Mouse (Mus musculus) T-helper 2 cell (primary cell): ENCODE data around the gene Banp.

ENCODE experiments used
- in situ Hi-C: fragments of 300-600 bp; cut with MboI, MseI; formaldehyde crosslinking; loops from one replicate; pipeline ENCODE4 v1.15.1; 2025; ENCODE audit warnings: high pct_unique_total_duplicates

Banp gene

DNA sequence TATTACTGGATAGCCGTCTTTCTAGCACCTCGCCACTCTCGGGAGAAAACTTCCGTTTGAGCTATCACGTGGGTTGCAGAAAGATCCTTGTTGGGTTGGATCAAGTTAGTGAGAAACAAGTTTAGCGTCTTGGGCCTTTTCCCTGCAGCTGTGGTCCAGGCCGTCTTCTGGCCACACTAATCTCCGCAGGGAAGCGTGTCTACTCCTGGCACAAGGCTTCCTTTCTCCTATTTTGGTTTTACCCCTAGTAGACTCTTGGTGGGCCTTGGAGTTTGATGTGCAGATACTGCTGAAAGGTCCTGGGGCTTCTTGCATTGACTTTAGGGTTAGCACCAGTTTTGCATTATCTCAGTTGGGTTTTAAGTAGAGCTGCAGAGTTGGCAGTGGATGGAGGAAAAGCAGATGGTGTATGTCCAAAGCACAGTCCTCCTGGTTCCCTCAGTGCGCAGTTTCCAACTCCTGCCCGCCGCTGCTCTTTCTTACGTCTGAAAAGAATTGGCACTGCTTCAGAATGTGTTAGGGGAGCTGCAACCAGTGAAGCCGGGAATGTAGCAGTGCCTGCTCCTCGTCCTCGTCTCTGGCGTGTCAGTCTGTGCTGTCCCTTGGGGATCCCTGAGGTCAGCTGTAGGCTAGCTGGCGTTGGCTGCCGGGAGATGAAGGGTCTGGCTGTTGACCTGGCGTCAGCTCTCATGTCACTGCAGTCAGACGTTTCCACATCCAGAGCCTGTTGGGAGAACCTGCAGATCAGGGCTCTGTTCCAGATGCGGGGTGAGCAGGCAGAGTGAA is 68.7 kb downstream of the Banp start:
- in situ Hi-C loops, result no loop called here

DNA sequence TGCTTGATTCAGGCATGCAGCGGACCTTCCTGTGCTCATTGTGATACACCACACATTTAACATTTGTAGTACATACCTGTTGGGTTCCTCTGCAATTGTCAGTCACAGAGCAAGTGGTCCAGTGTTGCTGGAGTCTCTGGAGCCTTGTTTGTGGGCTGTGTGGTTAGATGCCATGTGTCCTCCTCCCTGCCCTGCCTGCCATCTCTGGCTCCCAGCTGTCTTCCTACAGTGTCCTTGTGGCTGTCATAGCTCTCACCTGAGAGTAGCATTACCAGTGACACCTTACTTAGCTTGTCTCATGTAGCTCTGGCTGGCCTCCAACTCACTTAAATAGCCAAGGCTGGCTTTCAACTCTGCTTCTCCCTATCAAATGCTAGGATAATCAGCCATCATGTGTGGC is 69.6 kb downstream of the Banp start:
- in situ Hi-C loops, result no loop called here

DNA sequence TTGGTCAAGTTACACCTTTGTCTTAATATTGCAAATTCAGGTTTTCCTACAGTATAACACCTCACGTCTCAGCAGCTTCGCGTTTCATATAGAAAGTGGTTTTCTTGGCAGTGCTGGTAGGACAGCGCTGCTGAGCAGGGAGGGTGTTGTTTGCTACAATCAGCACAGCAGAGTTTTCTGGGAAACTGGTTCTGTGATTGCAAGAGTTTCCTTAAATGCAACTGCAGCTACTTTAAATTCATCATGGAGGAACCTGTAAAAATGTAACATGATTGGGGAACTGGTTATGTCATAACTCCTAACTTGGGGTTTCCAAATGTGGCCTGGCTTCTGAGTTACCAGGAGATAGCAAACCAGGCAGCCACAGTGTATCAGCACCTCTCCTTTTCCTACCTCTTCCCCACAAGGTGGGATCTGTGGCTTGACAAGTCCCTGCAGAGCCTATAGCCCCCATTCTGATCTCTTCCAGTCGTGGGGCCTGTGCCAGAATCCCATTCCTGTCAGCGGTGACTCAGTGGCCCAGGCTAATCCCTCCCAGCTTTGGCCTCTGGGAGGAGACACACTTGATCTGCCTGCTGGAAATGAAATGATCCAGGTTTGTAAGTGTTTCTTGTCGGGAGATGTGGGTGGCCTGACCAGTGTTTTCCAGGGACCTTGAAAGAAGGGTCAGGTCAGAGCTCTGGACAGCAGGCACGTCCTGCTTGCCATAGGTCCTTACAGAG is 70.7 kb downstream of the Banp start:
- in situ Hi-C loops, result no loop called here

DNA sequence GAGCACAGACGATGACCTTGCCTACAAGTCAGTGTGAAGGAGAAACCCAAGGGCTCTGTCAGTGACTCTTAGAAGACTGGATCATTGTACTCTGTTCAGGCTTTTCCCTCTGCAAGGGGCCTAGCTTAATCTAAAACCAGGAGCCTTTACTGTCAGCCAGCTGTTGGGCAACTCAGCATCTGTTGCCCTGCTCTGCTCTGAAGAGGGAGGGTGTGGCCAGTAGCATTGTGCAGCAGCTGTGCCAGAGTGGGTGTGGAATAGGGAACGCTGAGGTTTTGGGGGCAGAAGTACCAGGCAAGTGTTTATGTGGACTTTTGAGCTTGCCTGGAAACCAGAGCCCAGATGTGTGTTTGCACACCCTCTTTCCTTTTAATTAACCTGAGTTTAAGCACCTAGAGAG is 72.2 kb downstream of the Banp start:
- in situ Hi-C loops, result no loop called here

DNA sequence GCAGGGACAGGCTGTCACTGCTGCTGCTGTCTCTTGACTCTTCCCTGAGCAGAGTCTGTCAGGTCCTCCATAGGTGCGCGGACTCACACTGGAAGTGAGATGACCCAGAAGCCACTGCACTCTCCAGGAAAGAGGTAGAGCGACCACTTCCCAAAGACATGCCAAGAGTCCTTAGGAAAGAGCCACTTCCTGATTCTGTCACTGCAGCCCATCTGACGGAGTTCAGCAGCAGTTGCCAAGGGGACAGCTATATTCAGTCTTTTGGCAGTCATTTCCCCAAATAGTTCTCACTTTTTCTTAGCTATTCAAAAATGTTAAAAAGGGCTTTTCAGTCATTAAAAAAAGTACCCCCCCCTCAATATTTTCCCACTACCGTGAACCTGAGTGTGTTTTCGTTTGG is 72.7 kb downstream of the Banp start:
- in situ Hi-C loops, result no loop called here

DNA sequence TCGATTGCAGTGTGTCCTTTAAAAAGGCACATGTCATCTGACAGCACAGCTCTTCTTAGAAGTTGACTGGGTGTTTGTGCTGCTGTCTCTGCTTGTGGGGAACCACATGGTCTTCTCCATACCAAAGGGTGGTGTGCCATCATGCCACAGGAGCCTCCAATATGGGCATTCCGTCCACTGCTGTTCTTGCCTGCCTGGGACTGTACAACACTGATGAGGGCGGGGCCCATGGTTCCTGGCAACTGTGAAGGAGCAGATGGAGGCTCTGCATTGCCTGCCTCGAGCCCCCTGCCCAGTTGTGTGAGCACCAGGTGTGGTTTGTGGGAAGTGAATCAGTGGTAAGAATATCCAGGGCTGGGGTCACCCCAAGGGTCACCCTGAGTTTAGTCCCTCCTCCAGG is 73.2 kb downstream of the Banp start:
- in situ Hi-C loops, result no loop called here

DNA sequence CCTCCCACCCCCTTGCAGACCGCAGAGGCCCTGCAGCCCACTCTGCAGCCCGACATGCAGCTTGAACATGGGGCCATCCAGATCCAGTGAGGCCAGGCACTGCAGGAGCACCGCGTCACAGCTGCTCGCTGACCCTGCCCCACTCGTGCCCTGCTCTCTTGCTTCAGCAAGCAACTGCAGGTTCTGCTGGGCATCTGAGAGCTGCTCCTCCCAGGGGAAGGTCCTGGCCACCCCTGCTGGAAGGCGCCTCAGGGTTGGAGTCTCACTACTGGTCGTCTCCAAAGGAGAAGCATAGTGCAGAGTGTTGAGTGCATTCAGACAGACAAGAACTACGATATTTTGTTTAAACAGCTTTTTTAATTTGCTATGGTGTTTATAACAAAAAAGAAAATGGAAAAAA is 76.0 kb downstream of the Banp start:
- in situ Hi-C loops, result no loop called here

DNA sequence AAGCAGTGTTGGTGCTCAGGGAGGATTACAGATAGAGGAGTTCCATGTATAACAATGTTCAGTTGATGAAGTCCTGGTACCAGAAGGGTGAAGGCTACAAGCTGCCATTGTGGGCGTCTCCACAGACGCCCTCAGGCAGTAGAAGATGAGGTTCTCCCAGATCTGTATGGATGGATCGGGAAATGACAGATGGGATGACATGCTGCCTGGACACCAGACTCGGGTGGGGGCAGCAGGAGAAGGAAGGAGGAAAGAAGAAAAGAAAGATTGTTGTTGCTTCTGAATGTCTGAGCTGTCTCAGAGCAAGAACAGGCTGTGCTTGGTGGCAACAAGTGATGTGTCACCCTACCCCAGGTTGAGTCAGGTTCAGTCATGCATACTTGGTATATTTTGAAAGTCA is 78.6 kb downstream of the Banp start:
- in situ Hi-C loops, result no loop called here

DNA sequence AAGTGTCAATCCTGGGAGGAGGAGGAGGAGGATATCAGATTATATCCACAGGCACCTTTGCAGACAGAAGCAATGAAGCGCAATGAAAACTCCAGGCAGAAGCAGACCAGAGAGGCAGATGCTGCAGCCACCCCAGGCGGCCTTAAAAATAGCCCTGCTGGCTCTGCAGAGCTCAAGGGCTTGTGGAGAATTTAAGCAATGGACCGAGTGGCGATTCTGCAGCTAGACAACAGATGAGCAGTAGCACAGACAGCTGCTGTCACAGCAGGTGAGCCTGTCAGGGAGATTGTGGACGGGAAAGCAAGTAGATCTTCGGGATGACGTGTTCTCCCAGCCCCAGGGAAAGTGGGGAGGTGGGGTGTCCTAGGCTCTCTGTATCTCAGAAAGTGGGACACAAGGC is 81.4 kb downstream of the Banp start:
- in situ Hi-C loops, result no loop called here

DNA sequence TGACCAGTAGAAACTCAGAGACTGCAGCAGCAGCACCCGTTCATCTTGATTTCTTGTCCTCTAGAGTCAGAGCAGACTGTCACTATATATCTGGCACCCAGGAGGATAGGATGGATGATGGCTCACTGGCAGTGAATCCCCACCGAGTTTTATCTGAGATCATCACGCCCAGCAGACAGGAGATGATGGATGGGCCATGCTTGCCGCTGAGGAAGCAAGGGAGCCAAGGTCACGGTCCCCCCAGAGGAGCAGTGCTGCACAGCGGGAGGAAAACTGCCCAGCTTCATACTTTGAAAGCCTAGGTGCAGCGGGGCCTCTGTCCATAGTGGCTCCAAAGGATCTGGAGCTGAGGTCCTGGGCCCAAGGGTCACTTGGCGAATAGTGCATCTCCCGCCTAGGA is 83.2 kb downstream of the Banp start:
- in situ Hi-C loops, result no loop called here

DNA sequence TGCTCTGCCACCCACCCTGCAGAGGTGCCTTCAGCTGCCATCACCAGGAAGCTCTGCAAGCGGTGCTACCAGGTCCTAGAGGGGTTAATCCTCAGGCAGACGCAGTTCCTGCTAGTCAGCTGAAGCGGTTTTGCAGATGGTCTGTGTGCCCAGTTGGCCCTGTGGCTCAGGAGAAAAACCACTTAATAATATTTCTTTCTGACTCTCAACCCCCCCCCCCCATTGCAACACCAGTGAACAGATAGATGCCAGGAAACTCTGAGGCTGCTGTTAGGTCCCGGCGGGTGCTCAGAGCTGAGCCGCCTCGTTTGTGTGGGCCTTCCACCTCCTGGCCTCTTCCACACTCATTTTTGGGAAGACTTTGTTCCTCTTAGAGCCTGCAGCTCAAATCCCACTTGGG is 86.0 kb downstream of the Banp start:
- in situ Hi-C loops, result no loop called here

DNA sequence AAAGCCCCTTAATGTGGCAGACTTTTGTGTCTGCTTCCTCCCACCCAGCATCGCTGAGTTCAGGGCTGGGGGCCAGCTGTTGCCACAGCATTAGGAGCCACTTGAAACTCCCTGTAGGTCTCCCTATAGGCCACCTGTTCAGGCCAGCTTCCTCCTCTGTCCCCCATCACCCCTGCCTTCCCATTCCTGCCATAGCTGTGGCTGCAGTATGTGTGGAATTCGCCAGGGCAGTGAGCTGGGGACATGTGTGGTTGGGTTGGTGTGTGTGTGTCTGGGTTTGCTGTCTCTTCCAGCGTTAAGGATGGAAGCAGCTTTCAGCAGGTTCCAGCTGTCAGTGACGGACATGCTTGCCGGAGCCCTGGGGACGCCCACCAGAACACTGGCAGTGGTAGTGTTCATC is 86.8 kb downstream of the Banp start:
- in situ Hi-C loops, result no loop called here

DNA sequence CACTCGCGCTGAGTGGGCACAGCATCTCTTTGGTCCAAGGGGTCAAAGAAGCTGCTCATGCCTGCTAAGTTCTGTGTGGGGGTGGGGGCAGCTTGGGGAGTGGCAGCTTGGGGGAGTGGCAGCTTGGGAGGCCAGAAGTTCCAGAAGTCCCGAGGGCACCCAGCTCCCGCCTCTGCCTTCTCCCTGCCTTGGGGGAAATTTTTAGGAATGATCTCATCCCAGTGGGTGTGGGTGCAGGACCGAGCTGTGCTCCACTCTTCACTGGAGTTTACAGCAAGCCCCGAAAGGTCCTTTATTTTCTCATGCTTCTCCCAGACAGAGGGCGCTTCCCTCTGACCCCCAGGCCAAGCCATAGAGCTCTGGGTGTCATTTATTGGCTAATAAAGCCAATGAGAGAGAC is 87.7 kb downstream of the Banp start:
- in situ Hi-C loops, result no loop called here

DNA sequence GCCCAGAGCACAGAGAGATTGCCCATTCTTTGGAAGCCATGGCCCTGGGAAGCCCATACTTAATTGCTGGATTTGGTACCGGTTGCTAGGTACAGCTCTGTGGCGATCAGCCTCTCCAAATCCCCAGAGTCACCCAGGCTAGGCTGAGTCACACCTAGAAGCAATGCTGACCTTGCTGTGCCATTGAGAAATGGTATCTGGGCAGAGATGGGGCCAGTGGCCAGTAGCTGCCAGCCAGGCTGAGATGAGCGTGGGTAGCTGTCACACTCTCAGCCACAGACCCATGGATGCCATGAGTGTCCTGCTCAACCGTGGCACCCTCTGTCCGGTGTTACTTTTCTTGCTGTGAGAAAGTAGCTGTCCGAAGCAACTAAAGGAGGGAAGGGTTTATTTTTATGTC is 88.5 kb downstream of the Banp start:
- in situ Hi-C loops, result no loop called here

DNA sequence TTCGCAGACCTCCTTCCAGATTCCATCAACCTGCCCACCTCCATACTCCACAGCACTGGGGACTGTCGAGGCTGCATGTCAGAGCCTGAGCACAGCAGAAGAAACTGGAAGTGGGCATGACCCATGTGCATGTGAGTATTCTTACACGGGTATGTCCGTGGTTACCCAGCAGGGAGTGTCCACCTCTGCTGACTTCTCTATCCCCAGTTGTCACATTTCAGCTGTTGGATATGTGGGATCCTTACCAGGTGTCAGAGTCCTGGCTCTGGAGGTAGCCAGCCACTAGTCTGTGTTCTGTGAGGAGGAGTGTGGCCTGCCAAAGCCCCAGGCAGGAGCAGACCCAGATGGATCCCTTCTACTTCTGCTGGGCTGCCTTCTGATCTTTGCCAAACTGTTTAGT is 89.9 kb downstream of the Banp start:
- in situ Hi-C loops, result no loop called here

DNA sequence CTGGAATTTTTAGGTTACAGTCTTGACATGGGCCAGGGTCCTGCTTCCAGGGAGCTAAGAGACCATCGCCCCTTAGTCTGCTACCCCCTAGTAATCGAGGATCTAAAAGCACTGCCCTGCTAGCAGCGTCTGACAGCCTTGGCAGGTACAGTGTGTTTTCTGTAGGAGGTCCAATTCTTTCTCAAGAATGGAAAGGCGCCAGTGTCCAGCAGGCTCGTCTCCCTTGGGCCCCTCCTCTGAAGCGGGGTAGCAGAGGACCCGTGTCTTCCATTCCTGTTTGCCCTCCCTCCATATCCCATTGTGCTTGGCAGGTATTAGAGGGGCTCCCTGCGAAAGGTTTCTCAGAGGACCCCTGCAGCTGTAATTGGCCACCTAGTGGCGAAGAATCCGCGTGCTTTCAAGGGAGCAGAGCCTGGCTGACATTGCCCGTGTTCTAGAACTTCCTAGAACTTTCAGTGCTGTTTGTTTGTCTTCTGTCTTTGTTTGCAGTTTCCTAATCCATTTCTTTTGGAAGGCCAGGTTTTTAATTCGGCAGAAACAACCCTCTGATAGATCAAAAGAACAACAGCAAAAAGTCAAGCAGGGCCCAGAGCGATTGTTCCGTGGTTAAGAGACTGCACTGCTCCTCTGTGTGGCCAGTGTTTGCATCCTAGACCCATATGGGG is 97.8 kb downstream of the Banp start:
- in situ Hi-C loops, result no loop called here

DNA sequence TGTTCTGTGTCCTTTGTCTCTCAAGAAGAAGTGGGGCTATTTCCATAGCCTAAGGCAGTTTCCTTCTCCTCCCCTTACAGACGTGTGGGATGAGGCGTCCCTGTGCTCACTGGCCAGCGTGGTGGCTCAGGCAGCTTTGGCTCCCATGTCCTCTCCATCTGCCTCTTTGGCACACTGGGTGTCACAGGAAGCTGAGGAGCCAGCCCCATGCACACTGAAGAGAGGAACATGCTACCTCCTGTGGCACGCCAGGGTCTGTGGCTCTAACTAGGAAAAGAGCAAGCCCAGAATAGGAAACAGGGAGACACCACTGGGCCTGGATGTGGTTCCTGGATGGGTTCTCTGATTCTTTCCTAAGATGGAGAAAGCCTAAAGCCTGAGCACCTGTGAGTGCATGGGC is 99.7 kb downstream of the Banp start:
- in situ Hi-C loops, result no loop called here

DNA sequence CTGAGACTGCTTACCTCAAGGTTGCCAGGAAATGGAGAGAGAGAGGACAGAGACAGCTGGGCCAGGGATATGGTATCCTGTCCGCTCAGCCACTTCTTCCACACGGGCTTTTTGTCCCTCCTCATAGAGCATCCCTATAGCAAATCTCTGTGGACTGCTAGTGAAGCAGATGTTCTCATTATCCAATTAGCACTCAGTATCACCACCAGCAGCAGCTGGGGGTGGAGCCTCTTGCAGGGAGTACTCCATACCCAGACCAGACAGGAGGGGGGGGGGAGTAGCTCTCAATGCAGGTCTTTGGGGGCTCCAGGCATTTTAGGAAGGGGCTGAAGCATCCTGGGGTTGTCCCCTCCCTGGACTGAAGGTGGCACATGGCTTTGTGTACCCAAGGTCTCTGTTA is 100.4 kb downstream of the Banp start:
- in situ Hi-C loops, result loop anchor here (5.0 kb wide), 1 partner anchor 82 kb away; no protein-coding TSS in a partner anchor

DNA sequence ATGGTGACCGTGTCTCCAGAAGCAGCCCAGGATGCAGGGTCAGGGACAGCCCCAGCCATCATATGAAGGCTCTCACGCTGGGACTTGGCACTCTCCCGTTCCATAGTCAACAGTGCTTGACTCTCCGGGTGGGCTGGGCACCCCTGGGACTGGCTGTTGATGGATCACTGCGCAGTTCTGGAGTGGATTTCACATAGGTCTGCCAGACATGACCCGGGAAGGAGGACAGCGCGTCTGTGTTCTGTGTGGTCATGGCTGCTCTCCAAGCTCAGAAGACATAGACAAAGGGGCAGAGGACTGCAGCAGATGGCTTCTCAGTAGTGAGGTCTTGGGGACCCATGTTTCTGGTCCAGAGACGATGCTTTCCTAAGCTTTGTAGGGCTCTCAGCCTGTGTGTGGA is 101.1 kb downstream of the Banp start:
- in situ Hi-C loops, result loop anchor here (5.0 kb wide), 1 partner anchor 82 kb away; no protein-coding TSS in a partner anchor

DNA sequence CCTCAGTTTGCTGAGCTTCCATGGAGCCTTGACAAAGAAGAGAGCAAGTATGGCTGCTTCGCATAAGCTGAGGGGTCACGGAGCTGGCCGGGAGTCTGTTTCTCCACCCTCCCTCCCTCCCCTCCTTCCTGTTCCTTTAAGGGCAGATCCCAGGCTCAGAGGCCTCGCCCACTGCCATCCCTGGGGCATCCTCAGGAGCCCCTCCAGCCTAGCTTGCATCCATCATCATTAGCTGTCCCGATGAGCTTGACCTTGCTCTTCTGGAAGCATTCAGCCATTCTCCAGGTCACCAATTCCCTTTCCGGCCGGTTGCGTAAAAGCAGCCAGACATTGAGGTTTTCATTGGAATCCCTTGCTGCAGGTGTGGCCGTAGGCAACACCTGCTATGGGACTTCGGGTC is 105.8 kb downstream of the Banp start:
- in situ Hi-C loops, result no loop called here

DNA sequence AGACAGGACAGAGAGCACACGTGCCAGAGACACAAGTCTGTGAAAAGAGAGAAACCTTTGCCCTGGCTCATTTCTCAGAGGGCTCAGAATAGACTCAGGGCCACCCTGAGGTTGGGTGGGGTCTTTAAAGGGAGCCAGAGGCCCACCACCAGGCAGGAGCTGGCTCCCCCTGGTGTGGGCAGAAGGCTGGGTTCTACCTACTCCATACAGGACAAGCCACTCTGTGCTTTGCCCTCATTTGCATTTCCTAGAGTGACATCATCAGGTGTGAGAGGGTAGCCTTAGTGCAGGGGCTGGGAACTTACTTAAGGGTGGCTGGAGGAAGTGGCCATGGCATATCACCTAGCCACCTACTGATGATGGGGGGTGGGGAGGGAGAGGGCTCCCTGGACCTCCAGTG is 106.6 kb downstream of the Banp start:
- in situ Hi-C loops, result no loop called here

DNA sequence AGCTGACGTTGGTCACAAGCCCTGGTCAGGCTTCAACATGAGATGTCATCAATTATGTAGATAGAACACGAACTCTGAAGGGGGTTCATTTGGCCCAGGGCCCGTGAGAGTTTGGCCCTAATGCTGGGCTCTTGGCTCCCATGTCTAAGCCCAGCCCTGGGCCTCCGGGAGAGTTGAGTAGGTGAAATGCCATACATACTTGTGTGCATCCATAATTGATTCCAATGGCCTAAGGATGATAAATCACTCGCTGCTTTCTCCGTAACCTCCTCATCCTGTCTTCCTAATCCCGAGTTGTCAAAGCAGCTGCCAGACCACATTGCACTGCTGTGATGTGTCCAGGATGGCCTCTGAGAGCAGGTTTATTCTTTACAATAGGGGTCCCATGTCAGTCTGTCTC is 107.3 kb downstream of the Banp start:
- in situ Hi-C loops, result no loop called here

DNA sequence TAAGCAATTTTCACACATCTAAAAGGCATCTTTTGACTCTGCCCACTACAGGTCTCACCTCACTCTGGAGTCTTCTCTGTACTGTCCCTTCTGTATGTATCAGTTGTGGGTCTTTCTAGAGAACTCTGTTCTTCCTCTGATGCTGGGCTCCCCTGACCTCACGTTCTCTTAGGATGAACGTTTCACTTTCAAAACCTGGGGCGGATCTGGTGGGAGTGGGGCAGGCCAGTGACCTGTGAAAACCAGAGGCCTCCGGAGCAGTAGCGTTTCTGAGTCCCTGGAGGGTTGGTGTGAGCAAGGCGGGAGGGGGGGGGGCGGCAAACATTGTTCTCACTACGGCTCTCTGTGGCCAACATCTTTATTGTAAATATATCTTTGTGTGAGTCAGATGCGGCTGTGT is 109.0 kb downstream of the Banp start:
- in situ Hi-C loops, result no loop called here
